Mouse (Mus musculus) stomach, postnatal 0 days (tissue): Measurements from ENCODE around the gene Plekhg2.

Experiments
- CTCF ChIP-seq: IDR thresholded peaks from 2 replicates; pipeline ENCODE4 v1.5.1; 2016; ENCODE audit warnings: antibody characterized with exemption, low read depth, mild to moderate bottlenecking, moderate library complexity
- EP300 ChIP-seq: optimal IDR thresholded peaks from 2 replicates; pipeline ENCODE3; 2016; ENCODE audit warnings: antibody characterized with exemption

DNA sequence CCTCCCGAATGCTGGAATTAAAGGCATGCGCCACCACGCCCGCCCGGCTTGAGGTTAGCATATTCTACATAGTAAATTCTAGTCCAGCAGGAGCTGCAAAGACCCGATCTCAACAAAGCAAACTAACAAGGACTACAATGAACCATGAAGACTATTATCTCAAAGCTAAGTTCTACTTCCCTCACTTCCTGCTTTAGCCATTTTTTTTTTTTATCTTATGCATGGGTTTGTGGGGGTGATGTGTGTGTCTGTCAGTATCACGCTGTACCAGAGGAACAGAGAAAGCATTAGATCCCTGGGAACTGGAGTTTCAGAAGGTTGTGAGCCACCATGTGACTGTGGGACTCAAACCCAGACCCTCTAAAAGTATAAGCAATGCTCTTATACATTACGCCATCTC, 47.1 kb downstream of the Plekhg2 start:
- no peak for TF ChIP-seq EP300
- TF ChIP-seq CTCF = no peak
